Mouse (Mus musculus) c-Kit-negative CD71-positive TER-119-positive erythroid progenitor cells, embryonic 14.5 days (primary cell): Measurements from ENCODE around the gene Fam19a4.
"Not testable (repeated sequence)": the region's sequence is repeated elsewhere in the genome, so short reads cannot be mapped to it uniquely, and the experiment has no call there.

Source experiments
- DNase-seq: peaks from one replicate; pipeline ENCODE4 v3.0.0-alpha.2; 2013; ENCODE audit warnings: low read depth, low spot score

The Fam19a4 gene

DNA sequence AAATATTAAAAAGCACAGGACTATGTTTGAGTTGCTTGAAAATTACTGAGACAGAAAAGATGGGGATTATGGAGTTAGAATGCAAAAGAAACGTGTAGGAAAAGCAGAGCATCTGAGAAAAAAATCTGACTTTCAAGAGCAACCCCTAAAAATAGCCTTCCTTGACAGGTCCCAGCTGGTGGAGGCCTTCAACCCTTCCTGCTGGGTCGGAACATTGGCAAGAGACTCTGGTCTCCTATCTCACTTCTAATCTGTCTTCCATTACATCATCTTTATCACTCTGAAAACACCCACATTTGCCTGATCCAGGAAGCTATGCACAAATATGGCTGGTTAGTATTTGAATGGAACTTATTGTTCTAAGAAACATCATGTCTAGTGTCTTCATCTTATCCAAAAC, 115.4 kb downstream of the Fam19a4 start:
- DNase-seq: no peak

DNA sequence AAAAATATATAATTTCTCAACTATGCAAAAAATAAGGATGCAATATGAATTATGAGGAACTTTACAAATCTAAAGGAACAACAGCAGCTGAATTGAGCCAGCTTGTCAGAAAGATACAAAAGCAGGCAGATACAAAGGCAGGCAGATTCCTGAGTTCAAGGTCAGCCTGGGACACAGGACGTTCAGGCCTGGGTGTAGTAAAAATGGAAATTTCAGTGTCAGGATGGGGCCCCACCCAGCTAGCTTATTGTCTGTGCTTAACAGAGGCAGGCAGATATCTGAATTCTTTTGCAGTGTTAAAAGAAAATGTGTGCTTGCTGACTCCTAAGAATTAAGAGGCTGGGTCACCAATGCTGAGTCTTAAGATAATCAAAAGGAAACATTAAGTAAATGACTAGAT, 124.4 kb downstream of the Fam19a4 start:
- no peak for DNase-seq

DNA sequence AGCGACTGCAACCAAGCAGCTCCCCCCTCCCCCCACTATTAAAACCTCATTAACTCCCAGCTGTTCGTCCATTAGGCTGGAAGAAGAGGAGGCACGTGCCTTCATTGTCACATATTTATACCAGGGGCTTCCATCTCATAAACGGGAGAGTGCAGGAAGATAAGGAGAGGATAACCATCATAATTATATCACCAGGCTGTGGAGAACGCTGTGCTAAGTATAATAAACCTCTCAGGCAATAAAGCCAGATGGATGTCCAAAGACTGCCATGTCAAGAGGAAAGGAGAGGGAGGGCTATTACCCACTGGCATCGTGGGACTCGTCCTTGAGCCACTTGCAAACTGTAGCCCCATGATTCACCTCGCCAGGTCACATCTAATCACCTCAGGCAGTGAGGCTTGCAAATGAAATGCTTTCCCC, 151.1 kb downstream of the Fam19a4 start:
- no peak for DNase-seq

DNA sequence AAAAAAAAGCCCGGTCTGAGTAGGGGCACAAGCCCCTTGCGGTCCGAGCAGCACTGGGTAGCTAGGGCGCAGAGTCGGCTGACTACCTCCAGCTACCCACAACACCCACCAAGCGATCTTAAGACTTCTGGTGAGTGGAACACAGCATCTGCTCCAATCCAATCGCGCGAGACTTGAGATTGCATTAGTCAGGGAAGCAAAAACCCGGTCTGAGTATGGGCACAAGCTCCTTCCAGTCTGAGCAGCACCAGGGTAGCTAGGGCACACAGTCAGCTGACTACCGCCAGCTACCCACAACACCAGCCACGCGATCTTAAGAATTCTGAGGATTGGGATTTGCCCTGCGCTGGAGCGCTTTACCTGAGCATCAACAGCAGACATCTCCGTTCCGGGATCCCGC, 183.1 kb downstream of the Fam19a4 start:
- DNase-seq: not testable (repeated sequence)

DNA sequence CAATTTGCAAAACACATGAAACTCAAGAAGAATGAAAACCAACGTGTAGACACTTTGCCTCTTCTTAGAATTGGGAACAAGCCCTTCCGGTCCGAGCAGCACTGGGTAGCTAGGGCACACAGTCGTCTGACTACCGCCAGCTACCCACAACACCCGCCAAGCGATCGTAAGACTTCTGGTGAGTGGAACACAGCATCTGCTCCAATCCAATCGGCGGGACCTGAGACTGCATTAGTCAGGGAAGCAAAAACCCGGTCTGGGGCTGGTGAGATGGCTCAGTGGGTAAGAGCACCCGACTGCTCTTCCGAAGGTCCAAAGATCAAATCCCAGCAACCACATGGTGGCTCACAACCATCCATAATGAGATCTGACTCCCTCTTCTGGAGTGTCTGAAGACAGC, 183.6 kb downstream of the Fam19a4 start:
- DNase-seq: not testable (repeated sequence)

DNA sequence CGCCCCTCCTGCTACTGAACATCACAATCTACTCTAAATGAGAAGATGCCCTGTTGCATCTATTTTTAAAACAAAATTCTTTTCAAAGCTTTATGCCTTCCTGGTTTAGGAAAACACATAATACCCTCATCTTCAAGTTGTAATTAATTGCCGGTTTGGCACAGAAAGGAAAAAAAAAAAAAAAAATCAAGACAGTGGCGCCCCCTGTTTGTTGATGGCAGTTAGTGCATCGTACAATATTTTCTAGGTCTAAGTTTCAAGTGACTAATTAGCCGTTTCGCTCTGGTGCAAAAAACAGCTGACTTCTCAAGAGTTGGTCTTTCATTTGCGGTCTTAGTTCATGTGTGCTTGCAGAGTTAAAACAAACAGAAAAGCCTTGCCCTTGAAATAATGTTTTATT, 207.1 kb downstream of the Fam19a4 start:
- DNase-seq: no peak

DNA sequence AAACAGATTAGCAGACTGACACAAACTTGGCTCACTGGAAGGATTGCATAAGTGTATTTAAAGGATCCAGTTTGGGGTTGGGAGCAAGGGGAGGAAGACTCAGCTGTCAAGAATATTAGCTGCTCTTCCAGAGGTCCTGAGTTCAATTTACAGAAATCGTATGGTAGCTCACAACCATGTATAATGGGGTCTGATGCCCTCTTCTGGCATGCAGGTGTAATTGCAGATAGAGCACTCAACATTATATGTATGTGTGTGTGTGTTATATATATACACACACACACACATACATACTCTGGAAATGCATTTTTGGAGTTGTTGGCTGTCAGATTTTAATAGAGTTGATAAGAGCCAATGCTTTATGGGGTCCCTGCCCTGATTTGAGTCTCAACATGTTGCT, 216.3 kb downstream of the Fam19a4 start:
- no peak for DNase-seq

DNA sequence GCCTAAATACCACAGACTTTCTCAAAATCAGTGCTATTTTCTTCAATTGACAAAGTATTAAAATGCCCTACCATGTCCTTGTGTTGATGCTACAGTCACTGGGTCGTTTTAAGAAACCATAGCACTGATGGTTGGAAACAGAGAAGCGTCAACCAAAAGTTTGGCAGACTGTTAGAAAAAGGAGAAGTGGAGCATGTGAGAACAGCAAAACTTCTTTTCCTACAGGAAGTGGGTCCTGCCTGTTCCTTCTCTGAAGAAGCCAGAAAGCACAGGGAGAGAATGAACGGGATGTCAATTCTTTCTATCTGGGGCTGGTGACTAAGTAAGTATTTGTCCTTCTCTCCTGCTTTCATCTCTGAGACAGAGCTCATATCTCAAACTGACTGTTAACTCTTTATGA, 219.6 kb downstream of the Fam19a4 start:
- no peak for DNase-seq

DNA sequence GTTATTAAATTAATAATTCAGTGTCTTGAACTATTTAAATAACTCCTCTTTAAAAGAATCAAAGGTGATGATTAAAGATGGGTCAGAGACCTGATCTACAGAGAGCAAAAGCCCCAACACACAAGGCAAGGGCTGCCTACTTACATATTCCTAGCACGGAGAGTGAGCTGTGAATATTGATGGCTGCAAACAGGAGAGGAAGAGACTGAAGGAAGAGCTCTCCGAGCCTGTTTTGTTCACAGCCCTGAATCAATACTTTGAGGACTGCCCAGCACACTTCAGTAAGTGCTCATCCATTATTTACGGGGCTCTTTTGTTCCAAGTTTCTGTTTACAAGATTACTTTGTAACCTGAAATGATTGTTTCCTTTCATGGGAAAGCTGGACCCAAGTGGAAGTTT, 233.6 kb downstream of the Fam19a4 start:
- DNase-seq: no peak

DNA sequence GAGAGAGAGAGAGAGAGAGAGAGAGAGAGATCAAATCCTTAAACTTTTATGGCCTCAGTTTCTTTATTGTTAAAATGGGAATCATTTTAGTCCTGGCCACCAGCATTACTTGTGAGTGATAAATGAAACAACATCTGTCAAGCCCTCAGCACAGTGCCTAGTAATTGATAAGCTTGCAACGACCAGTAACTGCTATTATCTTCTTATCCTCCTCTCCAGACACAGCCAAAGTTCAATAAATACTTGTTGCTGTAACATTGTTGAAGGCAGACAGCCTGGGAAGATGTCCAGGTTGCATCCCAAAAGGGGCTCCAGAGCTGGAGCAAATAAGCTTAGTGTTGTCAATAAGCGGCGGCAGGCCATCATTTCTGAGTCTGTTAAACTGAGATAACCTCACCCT, 257.2 kb downstream of the Fam19a4 start:
- DNase-seq: no peak

DNA sequence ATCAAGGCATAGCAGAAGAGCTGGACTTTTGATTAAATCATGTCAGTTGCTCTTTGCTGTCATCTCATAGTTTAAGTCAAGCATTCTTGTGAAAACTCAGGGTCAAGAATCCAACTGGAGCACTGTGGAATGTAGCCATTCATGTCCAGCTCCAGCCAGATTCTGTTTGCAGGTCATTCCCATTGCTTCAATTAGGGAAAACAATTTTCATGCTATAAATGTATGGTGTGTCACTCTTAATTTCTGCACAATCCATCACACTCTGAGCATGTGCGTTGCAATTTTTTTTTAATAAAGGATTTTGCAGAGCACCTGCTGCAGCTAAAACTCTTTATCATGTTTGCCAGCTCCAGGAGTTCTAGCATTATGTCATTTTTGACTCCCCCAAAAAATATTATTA, 261.5 kb downstream of the Fam19a4 start:
- DNase-seq: no peak

DNA sequence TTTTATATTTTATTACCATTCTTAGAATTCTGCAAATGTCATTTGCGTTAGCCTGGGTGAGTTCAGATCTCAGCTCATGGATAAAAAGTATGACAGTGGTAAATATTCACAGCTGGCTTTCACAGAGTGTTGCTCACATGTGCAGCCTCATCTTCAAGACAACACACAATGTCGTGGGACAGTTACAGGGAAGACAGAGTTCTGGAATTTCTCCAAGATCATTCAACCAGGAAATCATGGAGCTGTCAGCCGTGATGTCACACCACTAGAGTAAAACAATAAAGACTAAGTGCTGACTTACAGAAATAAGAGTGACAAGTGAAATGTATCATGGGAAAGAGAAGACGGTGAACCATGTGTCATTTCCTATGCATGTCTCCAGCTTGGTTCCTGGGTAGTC, 262.8 kb downstream of the Fam19a4 start:
- DNase-seq: no peak
